Mouse (Mus musculus) Patski (cell line): ENCODE measurements around the gene Ywhag. TPM values are rescaled to one million over a fixed set of nuclear protein-coding genes. Genes with fewer than 3 reads are reported as not detected.

Experiments
- ATAC-seq: fragments of 100-300 bp; one replicate; pipeline ENCODE4 v1.8.0; 2021
- CTCF ChIA-PET: fragments of 350-600 bp; sonication (Branson Sonifier 250); formaldehyde crosslinking; loops from one replicate; lab custom pipeline; 2022; ENCODE audit warnings: inconsistent platforms; lab: Charles Lee
- POLR2A ChIA-PET: fragments of 350-600 bp; sonication (Branson Sonifier 250); formaldehyde crosslinking; loops from one replicate; lab custom pipeline; 2022; ENCODE audit warnings: antibody characterized with exemption, inconsistent platforms; lab: Charles Lee
- DNase-seq: peaks from one replicate; pipeline ENCODE4 v3.0.0-alpha.2; 2011; ENCODE audit warnings: low read depth, low spot score
- H3K27me3 ChIP-seq: fragments of 371-371 bp; one replicate; pipeline ENCODE4 v1.5.1; 2021
- CTCF ChIP-seq: fragments of 100-300 bp; IDR thresholded peaks from one replicate; pipeline ENCODE4 v1.5.1; 2021
- in situ Hi-C: fragments of 300-500 bp; cut with MboI; formaldehyde crosslinking; loops from 3 replicates; pipeline ENCODE4 v1.11.1; 2018; ENCODE audit warnings: low pct_unique_long_range_greater_than_20kb, mixed read lengths
- polyA plus RNA-seq: library from polyadenylated mRNA; unstranded; gene quantifications from one replicate; pipeline ENCODE4 v1.2.3, GENCODE M21; 2021

Gene Ywhag
- polyA plus RNA-seq, 1 experiment from 2014 or later: 237 TPM

DNA sequence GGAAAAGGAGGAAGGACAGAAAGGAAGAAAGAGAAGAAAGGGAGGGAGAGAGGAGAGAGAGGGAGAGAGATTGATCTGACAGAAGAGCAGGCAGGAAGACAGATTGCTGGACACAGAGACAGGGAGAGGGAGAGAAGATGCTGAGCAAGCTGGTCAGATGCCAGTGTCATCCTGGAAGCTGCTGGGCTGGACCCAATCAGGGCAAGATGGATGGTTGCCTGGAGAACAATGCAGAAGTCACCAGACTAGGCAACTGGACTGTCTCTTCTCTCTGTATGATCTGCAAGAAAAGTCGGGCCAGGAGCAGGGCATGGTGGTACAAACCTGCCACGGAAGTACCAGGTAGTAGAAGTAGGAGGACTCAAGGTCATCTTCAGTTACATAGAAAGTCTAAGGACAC is 18.4 kb upstream of the Ywhag start:
- in situ Hi-C loops: no loop called here
- H3K27me3 ChIP-seq: no peaks in the 10 kb centered on the region
- POLR2A ChIA-PET: interaction anchor here (0.6 kb wide), 1 partner anchor 15 kb away, joined by 3 read pairs; no protein-coding TSS in a partner anchor
- CTCF ChIA-PET: interaction anchor here (1.1 kb wide), 1 partner anchor 10 kb away, joined by 3 read pairs; no protein-coding TSS in a partner anchor
- no peak for ATAC-seq
- no peak for DNase-seq
- TF ChIP-seq CTCF: no peak

DNA sequence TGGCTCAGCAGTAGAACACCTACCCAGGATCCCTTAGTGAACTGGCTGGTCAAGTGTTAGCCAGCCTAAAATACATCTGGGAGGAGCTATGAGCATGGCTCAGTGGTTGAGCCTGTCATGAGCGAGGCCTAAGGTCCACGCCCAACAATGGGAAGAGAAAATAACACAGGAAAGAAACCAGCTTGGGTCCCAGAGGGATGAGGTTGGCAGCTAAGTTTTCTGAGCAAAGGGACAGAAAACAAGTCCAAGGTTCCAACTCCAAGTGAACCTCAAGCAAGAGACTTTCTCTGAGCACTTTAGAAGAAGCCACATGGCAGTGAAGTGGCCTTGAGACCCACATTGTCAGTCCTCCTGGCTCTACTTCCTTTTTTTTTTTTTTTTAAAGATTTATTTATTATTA is 17.2 kb upstream of the Ywhag start:
- no peaks in the 10 kb centered on the region for H3K27me3 ChIP-seq
- in situ Hi-C loops: no loop called here
- ATAC-seq (no peak), DNase-seq (no peak)
- CTCF ChIA-PET: interaction anchor here (1.1 kb wide), 1 partner anchor 11 kb away, joined by 3 read pairs; no protein-coding TSS in a partner anchor
- TF ChIP-seq CTCF: no peak
- POLR2A ChIA-PET: no interaction called here

DNA sequence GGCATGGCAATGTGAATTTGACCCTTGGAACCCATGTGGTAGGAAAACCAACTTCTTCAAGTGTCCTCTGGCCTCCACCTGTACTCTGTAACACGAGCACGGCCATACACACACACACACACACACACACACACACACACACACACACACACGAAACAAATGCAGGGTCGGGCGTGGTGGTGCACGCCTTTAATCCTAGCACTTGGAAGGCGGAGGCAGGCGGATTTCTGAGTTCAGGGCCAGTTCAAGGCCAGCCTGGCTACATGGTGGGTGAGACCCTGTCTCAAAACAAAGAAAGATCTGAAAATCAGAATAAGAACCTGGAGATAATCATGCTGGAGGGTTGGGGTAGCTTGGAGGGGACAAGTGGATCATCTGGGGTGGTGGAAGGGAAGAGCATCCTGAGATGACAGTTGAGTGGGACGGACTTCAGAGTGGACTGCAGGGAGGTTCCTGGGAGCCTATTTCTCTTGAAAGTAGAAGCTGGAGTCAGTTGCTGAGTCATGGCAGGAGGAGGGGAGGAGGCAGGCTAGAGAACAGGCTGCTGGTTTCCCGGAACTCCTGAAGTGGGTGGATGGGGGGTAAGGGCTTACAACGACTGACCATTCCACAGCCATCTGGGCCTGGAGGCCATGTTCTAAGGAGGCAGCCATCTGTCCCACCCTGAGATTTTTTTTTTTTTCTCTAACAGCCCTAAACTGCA is 16.4 kb upstream of the Ywhag start:
- no peak for ATAC-seq
- no peak for DNase-seq
- POLR2A ChIA-PET: no interaction called here
- CTCF ChIA-PET: no interaction called here
- in situ Hi-C loops: no loop called here
- TF ChIP-seq CTCF: no peak
- H3K27me3 ChIP-seq: no peaks in the 10 kb centered on the region

DNA sequence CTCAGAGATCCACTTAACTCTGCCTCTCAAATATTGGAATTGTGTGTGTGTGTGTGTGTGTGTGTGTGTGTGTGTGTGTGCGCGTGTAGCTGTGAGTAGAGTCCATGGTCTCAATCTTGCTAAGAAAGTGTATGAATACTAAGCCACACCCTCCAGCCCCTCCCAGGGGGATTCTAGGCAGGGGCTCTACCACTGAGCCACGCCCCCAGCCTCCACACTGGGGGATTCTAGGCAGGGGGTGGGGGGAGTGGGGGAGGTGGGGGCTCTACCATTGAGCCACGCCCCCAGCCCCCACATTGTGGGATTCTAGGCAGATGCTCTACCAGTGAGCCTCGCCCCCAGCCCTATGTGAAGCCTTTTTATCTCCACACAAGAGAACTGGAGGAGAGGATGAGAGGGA is 12.2 kb upstream of the Ywhag start:
- ChIA-PET POLR2A (no interaction called here), CTCF (interaction anchor here (1.3 kb wide), 1 partner anchor 45 kb away, joined by 3 read pairs; no protein-coding TSS in a partner anchor)
- no peak for TF ChIP-seq CTCF
- ATAC-seq: no peak
- in situ Hi-C loops: no loop called here
- H3K27me3 ChIP-seq: no peaks in the 10 kb centered on the region
- DNase-seq: no peak

DNA sequence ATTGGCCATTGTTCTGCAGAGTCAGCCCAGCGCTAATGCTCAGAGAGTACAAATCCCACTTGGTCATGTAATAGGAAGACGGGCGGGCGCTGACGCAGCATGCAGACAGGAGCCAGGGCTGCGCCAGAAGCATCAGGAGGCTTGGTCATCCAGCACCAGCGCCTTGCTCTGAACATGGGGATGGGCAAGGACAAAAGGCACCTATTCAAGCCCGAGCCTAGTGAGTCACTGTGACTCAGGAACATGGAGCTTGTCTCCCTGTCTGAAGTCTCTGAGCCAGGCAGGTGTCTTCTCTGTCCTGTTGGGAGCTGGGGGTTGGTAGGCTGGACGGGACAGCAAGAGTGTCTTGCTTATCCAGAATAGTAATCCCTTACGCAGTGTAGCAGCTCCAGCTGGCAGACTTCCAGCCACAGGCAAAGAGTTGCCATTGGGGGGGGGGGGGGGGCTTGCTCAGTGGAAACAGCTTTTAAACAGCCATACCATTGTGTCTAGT is 11.5 kb upstream of the Ywhag start:
- H3K27me3 ChIP-seq: no peaks in the 10 kb centered on the region
- ChIA-PET CTCF (interaction anchor here (1.3 kb wide), 1 partner anchor 45 kb away, joined by 3 read pairs; no protein-coding TSS in a partner anchor), POLR2A (no interaction called here)
- peak; percentile 44 for ATAC-seq
- no peak for TF ChIP-seq CTCF
- DNase-seq: no peak
- in situ Hi-C loops: no loop called here

DNA sequence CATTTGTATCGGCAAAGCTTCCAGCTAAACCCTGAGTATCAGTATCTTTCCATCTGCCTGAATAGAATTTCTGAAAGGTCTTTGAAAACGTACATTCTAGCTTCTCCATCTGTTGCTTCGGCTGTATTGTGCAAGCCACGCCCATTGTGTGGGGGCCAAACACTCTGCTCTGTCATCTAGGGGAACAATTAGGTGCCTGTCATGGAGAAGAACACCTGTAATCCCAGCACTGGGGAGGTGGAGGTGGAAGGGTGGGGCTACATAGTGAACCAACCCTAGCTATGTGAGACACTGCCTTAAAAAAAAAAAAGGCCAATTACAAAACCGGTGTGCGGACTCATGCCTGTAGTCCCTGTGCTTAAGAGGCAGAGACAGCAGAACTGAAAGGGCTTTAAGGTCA is 8.3 kb upstream of the Ywhag start:
- ChIA-PET POLR2A (no interaction called here), CTCF (no interaction called here)
- in situ Hi-C loops: no loop called here
- no peak for TF ChIP-seq CTCF
- no peak for ATAC-seq
- no peaks in the 10 kb centered on the region for H3K27me3 ChIP-seq
- no peak for DNase-seq

DNA sequence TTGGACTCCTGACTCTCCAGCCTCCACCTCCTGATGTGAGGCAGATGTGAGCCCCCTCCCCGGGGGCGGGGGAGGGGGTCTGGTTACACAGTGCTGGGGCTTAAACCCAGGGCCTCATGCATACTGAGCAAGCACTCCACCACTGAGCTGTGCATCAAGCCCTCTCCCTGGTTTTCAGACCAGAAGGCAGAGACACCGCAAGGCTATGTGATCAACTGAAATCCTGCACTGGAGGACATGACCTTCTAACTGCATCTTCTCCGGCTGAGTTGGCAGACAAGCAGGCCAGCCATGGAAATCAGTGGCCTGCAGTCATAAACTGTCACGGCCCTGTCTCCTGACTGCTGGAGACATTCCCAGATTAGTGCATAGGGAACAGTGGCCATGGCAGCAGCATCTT is 6.2 kb upstream of the Ywhag start:
- TF ChIP-seq CTCF: no peak
- ChIA-PET POLR2A (no interaction called here), CTCF (no interaction called here)
- no peak for ATAC-seq
- DNase-seq: no peak
- H3K27me3 ChIP-seq: no peaks in the 10 kb centered on the region
- in situ Hi-C loops: no loop called here

DNA sequence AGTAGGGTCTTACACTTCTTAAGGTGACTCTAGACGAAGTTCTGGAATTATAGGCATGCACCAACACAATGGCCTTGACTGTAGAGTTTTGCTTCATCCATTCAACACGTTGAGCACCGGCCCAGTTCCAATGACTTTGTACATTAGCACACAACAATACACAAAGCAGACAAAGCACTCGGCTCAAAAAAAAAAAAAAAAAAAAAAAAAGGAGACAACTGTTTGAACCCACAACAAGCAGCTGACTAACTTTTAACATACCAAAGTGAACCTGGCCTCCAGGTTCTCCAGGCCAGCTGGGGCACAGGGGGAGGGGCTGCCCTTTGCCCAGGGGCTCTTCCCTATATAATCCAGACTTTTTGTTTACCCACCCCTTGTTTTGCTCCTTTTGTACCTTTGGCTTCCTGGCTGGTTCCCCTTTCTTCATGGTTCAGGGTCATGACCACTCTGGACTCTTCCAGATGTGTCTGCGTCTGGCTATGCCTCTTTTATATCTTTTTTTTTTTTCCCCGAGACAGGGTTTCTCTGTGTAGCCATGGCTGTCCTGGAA is 1.3 kb upstream of the Ywhag start:
- ChIA-PET POLR2A (interaction anchor here (0.8 kb wide), 1 partner anchor 47 kb away, joined by 3 read pairs; no protein-coding TSS in a partner anchor), CTCF (interaction anchor here (1.2 kb wide), 1 partner anchor 23 kb away, joined by 6 read pairs; no protein-coding TSS in a partner anchor)
- TF ChIP-seq CTCF: no peak
- in situ Hi-C loops: no loop called here
- ATAC-seq: no peak
- DNase-seq: no peak
- no peaks in the 10 kb centered on the region for H3K27me3 ChIP-seq

DNA sequence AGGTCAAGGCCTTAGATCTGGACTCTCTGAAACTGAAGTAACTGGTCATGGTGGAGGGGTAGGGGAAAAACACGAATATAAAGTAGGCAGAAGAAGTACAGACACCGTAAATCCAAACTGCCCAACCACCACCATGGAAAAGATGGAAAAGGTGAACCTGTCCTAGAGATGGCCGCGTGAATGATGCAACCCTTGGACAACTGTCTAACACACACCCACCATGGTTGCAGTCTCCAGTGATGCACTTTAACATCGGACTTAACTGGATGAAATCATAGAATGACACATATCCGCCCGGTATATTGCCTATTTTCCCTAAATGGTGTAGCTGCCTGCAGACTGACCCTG is 734 bp upstream of the Ywhag start:
- POLR2A ChIA-PET: interaction anchor here (0.8 to 1.0 kb wide), 3 partner anchors 12 to 47 kb away, joined by 3 read pairs; no protein-coding TSS in a partner anchor
- in situ Hi-C loops: no loop called here
- CTCF ChIA-PET: interaction anchor here (0.7 to 1.2 kb wide), 2 partner anchors 23 to 44 kb away, joined by 3 to 6 read pairs; no protein-coding TSS in a partner anchor
- ATAC-seq (peak; percentile 13), DNase-seq (no peak)
- no peaks in the 10 kb centered on the region for H3K27me3 ChIP-seq
- TF ChIP-seq CTCF: no peak

DNA sequence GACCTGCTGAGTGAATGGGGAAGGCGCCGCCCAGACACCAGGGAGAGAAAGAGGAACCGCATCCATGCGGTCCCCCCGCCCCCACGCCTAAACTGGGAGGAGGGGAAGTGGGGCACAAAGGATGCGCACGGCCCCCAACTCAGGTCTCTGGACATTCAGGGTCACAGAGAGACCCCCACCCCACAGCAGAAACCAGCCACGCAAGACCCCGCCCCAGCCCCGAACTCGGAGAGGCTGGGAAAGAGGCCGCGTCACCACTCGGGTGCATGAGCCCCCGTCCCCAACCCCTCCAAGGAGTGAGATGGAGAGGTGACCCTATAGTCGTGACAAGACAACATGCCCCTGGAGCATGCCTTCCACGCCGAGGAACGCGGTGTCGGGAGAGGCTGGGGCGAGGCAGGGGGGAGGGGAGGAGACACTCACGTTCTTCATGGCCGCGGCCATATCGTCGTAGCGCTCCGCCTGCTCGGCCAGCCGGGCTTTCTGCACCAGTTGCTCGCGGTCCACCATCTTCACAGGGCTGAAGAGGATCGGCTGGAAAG is 445 bp downstream of the Ywhag start:
- POLR2A ChIA-PET: interaction anchor here (0.7 to 1.0 kb wide), 6 partner anchors 9 to 182 kb away, joined by 3 to 6 read pairs (median 3); no protein-coding TSS in a partner anchor

More for the DNA sequence above, 445 bp downstream of the Ywhag start:
- no peak for TF ChIP-seq CTCF
- CTCF ChIA-PET: interaction anchor here (0.7 kb wide), 1 partner anchor 28 kb away, joined by 3 read pairs; no protein-coding TSS in a partner anchor
- ATAC-seq (peak; percentile 56), DNase-seq (no peak)
- in situ Hi-C loops: no loop called here
- H3K27me3 ChIP-seq: no peaks in the 10 kb centered on the region
